Mouse (Mus musculus) stomach, embryonic 15.5 days (tissue): ENCODE measurements around the gene Sept8. TPM values are rescaled to one million over a fixed set of nuclear protein-coding genes. Genes with fewer than 3 reads are reported as not detected.
A peak's percentile ranks its signal among the peaks of the same experiment; 100 is the strongest.

ENCODE experiments used
- ATAC-seq: fragments of 200-750 bp; cut with Nextera tagmentation; 2 replicates; pipeline ENCODE4 v1.8.0; 2017; ENCODE audit warnings: low read depth, moderate number of reproducible peaks, moderate TSS enrichment; ENCODE audit not compliant: insufficient read depth, low FRiP score
- H3K27ac ChIP-seq: fragments of 300-500 bp; sonication (generic); 2 replicates; pipeline ENCODE4 v1.5.1; 2015; ENCODE audit warnings: mild to moderate bottlenecking, inconsistent platforms
- H3K27me3 ChIP-seq: fragments of 300-500 bp; sonication (generic); replicated peaks from 2 replicates; pipeline ENCODE4 v1.6.1; 2015; ENCODE audit warnings: inconsistent platforms
- H3K36me3 ChIP-seq: fragments of 300-500 bp; sonication (generic); 2 replicates; pipeline ENCODE4 v1.6.1; 2015; ENCODE audit warnings: inconsistent platforms
- H3K4me1 ChIP-seq: fragments of 300-500 bp; sonication (generic); 2 replicates; pipeline ENCODE4 v1.6.1; 2015; ENCODE audit warnings: inconsistent platforms
- H3K4me2 ChIP-seq: fragments of 300-500 bp; sonication (generic); 2 replicates; pipeline ENCODE4 v1.6.1; 2015; ENCODE audit warnings: mild to moderate bottlenecking, inconsistent platforms
- H3K4me3 ChIP-seq: fragments of 300-500 bp; sonication (generic); replicated peaks from 2 replicates; pipeline ENCODE4 v1.5.1; 2015; ENCODE audit warnings: inconsistent platforms
- H3K9ac ChIP-seq: fragments of 300-500 bp; sonication (generic); 2 replicates; pipeline ENCODE4 v1.6.1; 2015; ENCODE audit warnings: inconsistent platforms
- H3K9me3 ChIP-seq: fragments of 300-500 bp; sonication (generic); 2 replicates; pipeline ENCODE4 v1.6.1; 2016; ENCODE audit warnings: inconsistent platforms
- WGBS: fragments of 180-500 bp; shearing (Covaris S2); methylation state at CpG from one replicate; pipeline ENCODE4 v1.1.7; 2015; 5-methylcytosine and 5-hydroxymethylcytosine counted together
- polyA plus RNA-seq: library from polyadenylated mRNA; unstranded; fragments of >200 nt; fragmentation: Nextera tagmentation; extraction: Ambion mirVana; gene quantifications from 2 replicates; pipeline ENCODE4 v1.2.1, GENCODE M21; 2015

Sept8 gene
- polyA plus RNA-seq, 1 experiment from 2014 or later = 25.3 TPM

GRCm38 (mm10) chr11:53483159-53483891 lies 35.7 kb upstream of the Sept8 start:
- Histone ChIP-seq H3K4me1 (peaks cover 25% of the 10 kb centered on the region), H3K27ac (peak overlapping the region; percentile 52; the same call in 1 of the 2 replicates), H3K4me3 (no peak overlapping the region), H3K9ac (no peak overlapping the region), H3K36me3 (no peaks in the 10 kb centered on the region), H3K9me3 (no peaks in the 10 kb centered on the region), H3K27me3 (peaks cover 39% of the 10 kb centered on the region), H3K4me2 (no peak overlapping the region)
- 51% methylated on average over 9 of the region's 9 CpGs for WGBS
- peak; percentile 74; the same call in 1 of the 2 replicates for ATAC-seq

- peaks cover 9% of the 10 kb centered on the region; the same call in 1 of the 2 replicates for H3K4me1 ChIP-seq
- H3K36me3 ChIP-seq = no peaks in the 10 kb centered on the region
- ATAC-seq = no peak
- H3K27me3 ChIP-seq = peaks cover 19% of the 10 kb centered on the region; the same call in 1 of the 2 replicates
- no peak overlapping the region for H3K4me2 ChIP-seq
- H3K4me3 ChIP-seq = no peak overlapping the region
- 37% methylated on average over 3 of the region's 3 CpGs for WGBS
- H3K27ac ChIP-seq = no peak overlapping the region
- H3K9me3 ChIP-seq = no peaks in the 10 kb centered on the region
- no peak overlapping the region for H3K9ac ChIP-seq
These were observed 33.3 kb upstream of the Sept8 start for GRCm38 (mm10) chr11:53485719-53486118.

GRCm38 (mm10) chr11:53486351-53486750 lies 32.7 kb upstream of the Sept8 start:
- Histone ChIP-seq H3K9ac (no peak overlapping the region), H3K4me2 (no peak overlapping the region), H3K4me3 (no peak overlapping the region), H3K27ac (no peak overlapping the region), H3K9me3 (no peaks in the 10 kb centered on the region), H3K36me3 (no peaks in the 10 kb centered on the region), H3K4me1 (peaks cover 9% of the 10 kb centered on the region; the same call in 1 of the 2 replicates), H3K27me3 (peaks cover 15% of the 10 kb centered on the region; the same call in 1 of the 2 replicates)
- WGBS = 76% methylated on average over 3 of the region's 3 CpGs
- no peak for ATAC-seq

GRCm38 (mm10) chr11:53486822-53487594 lies 32.0 kb upstream of the Sept8 start:
- ATAC-seq = peak; percentile 44
- Histone ChIP-seq H3K9me3 (no peaks in the 10 kb centered on the region), H3K4me1 (peaks cover 9% of the 10 kb centered on the region; the same call in 1 of the 2 replicates), H3K4me2 (peak overlapping the region; percentile 47), H3K27ac (no peak overlapping the region), H3K9ac (no peak overlapping the region), H3K27me3 (peaks cover 13% of the 10 kb centered on the region; the same call in 1 of the 2 replicates), H3K36me3 (no peaks in the 10 kb centered on the region), H3K4me3 (peak overlapping the region; percentile 21)
- 9% methylated on average over 27 of the region's 27 CpGs for WGBS

- no peaks in the 10 kb centered on the region for H3K9me3 ChIP-seq
- no peaks in the 10 kb centered on the region for H3K36me3 ChIP-seq
- WGBS = 96% methylated on average over 5 of the region's 5 CpGs
- no peak overlapping the region for H3K27ac ChIP-seq
- no peak overlapping the region for H3K4me3 ChIP-seq
- peaks cover 9% of the 10 kb centered on the region; the same call in 1 of the 2 replicates for H3K4me1 ChIP-seq
- H3K4me2 ChIP-seq = no peak overlapping the region
- ATAC-seq = no peak
- H3K27me3 ChIP-seq = peaks cover 13% of the 10 kb centered on the region; the same call in 1 of the 2 replicates
- H3K9ac ChIP-seq = no peak overlapping the region
These were observed 30.1 kb upstream of the Sept8 start for GRCm38 (mm10) chr11:53489007-53489406.

GRCm38 (mm10) chr11:53489421-53489820 lies 29.6 kb upstream of the Sept8 start:
- 73% methylated on average over 9 of the region's 9 CpGs for WGBS
- no peak for ATAC-seq
- H3K9ac ChIP-seq = no peak overlapping the region
- H3K27ac ChIP-seq = no peak overlapping the region
- no peak overlapping the region for H3K4me2 ChIP-seq
- H3K4me1 ChIP-seq = peaks cover 9% of the 10 kb centered on the region; the same call in 1 of the 2 replicates
- no peak overlapping the region for H3K4me3 ChIP-seq
- H3K9me3 ChIP-seq = no peaks in the 10 kb centered on the region
- no peaks in the 10 kb centered on the region for H3K36me3 ChIP-seq
- peaks cover 13% of the 10 kb centered on the region; the same call in 1 of the 2 replicates for H3K27me3 ChIP-seq

GRCm38 (mm10) chr11:53491954-53492401 lies 27.1 kb upstream of the Sept8 start:
- H3K9me3 ChIP-seq = no peaks in the 10 kb centered on the region
- no peak overlapping the region for H3K27ac ChIP-seq
- H3K9ac ChIP-seq = no peak overlapping the region
- no peaks in the 10 kb centered on the region for H3K36me3 ChIP-seq
- H3K4me1 ChIP-seq = peaks cover 6% of the 10 kb centered on the region; the same call in 1 of the 2 replicates
- H3K27me3 ChIP-seq = peaks cover 10% of the 10 kb centered on the region; the same call in 1 of the 2 replicates
- no peak for ATAC-seq
- no peak overlapping the region for H3K4me2 ChIP-seq
- WGBS = 36% methylated on average over 8 of the region's 8 CpGs
- no peak overlapping the region for H3K4me3 ChIP-seq

- no peak for ATAC-seq
- Histone ChIP-seq H3K36me3 (no peaks in the 10 kb centered on the region), H3K4me3 (no peak overlapping the region), H3K9ac (no peak overlapping the region), H3K9me3 (no peaks in the 10 kb centered on the region), H3K27me3 (no peaks in the 10 kb centered on the region), H3K4me2 (no peak overlapping the region), H3K4me1 (no peaks in the 10 kb centered on the region), H3K27ac (no peak overlapping the region)
- WGBS = 35% methylated on average over 3 of the region's 3 CpGs
These were observed 25.7 kb upstream of the Sept8 start for GRCm38 (mm10) chr11:53493243-53493955.

GRCm38 (mm10) chr11:53495417-53495816 lies 23.6 kb upstream of the Sept8 start:
- Histone ChIP-seq H3K4me2 (no peak overlapping the region), H3K36me3 (no peaks in the 10 kb centered on the region), H3K27me3 (no peaks in the 10 kb centered on the region), H3K27ac (no peak overlapping the region), H3K4me1 (no peaks in the 10 kb centered on the region), H3K4me3 (no peak overlapping the region), H3K9me3 (no peaks in the 10 kb centered on the region), H3K9ac (no peak overlapping the region)
- no peak for ATAC-seq
- WGBS = 56% methylated on average over 6 of the region's 6 CpGs

GRCm38 (mm10) chr11:53496946-53497345 lies 22.1 kb upstream of the Sept8 start:
- ATAC-seq = no peak
- no peak overlapping the region for H3K27ac ChIP-seq
- no peaks in the 10 kb centered on the region for H3K9me3 ChIP-seq
- 0 out of 2 replicates have a peak, but pooled peaks cover 4% of the 10 kb centered on the region for H3K4me1 ChIP-seq
- no peaks in the 10 kb centered on the region for H3K36me3 ChIP-seq
- H3K4me3 ChIP-seq = no peak overlapping the region
- H3K4me2 ChIP-seq = no peak overlapping the region
- H3K27me3 ChIP-seq = no peaks in the 10 kb centered on the region
- H3K9ac ChIP-seq = no peak overlapping the region
- WGBS = 69% methylated on average over 6 of the region's 6 CpGs

- 10% methylated on average over 11 of the region's 11 CpGs for WGBS
- H3K4me2 ChIP-seq = peak overlapping the region; percentile 9; the same call in 1 of the 2 replicates
- no peak overlapping the region for H3K27ac ChIP-seq
- no peak overlapping the region for H3K9ac ChIP-seq
- H3K36me3 ChIP-seq = no peaks in the 10 kb centered on the region
- H3K9me3 ChIP-seq = no peaks in the 10 kb centered on the region
- no peaks in the 10 kb centered on the region for H3K27me3 ChIP-seq
- no peak for ATAC-seq
- H3K4me3 ChIP-seq = no peak overlapping the region
- H3K4me1 ChIP-seq = 0 out of 2 replicates have a peak, but pooled peaks cover 4% of the 10 kb centered on the region
These were observed 18.5 kb upstream of the Sept8 start for GRCm38 (mm10) chr11:53500569-53500968.
